Mouse (Mus musculus): ENCODE data around the gene Gfpt1.
A peak's percentile ranks its signal among the peaks of the same experiment; 100 is the strongest.
"Not testable (repeated sequence)": the region's sequence is repeated elsewhere in the genome, so short reads cannot be mapped to it uniquely, and the experiment has no call there.

Gene Gfpt1

GRCm38 (mm10) chr6:87042337-87043130 lies at the start of gene Gfpt1:
TSS of gene Gfpt1 (plus strand) at chr6:87042846.
- peak; percentile 96 for DNase-seq

GRCm38 (mm10) chr6:86994254-86994653 lies 48.4 kb upstream of the Gfpt1 start:
- DNase-seq, result no peak

- no peak for DNase-seq
These were observed 45.9 kb upstream of the Gfpt1 start for GRCm38 (mm10) chr6:86996629-86997307.

GRCm38 (mm10) chr6:86997360-86997759 lies 45.3 kb upstream of the Gfpt1 start:
- DNase-seq, result no peak

- no peak for DNase-seq
These were observed 40.7 kb upstream of the Gfpt1 start for GRCm38 (mm10) chr6:87001995-87002394.

GRCm38 (mm10) chr6:87002521-87003055 lies 40.1 kb upstream of the Gfpt1 start:
- DNase-seq, result peak; percentile 84

GRCm38 (mm10) chr6:87004099-87004498 lies 38.5 kb upstream of the Gfpt1 start:
- no peak for DNase-seq

GRCm38 (mm10) chr6:87005577-87005976 lies 37.1 kb upstream of the Gfpt1 start:
- no peak for DNase-seq

GRCm38 (mm10) chr6:87008887-87009286 lies 33.8 kb upstream of the Gfpt1 start, which contains the start of gene Nfu1:
TSS of gene Nfu1 (plus strand) at chr6:87009236.
- no peak for DNase-seq

- peak; percentile 94 for DNase-seq
These were observed 32.8 kb upstream of the Gfpt1 start for GRCm38 (mm10) chr6:87009692-87010328.

- peak; percentile 69 for DNase-seq
These were observed 25.7 kb upstream of the Gfpt1 start for GRCm38 (mm10) chr6:87016916-87017315.

GRCm38 (mm10) chr6:87018874-87019273 lies 23.8 kb upstream of the Gfpt1 start:
- DNase-seq, result no peak

GRCm38 (mm10) chr6:87021791-87022190 lies 20.9 kb upstream of the Gfpt1 start:
- no peak for DNase-seq

- DNase-seq, result no peak
These were observed 15.7 kb upstream of the Gfpt1 start for GRCm38 (mm10) chr6:87026980-87027379.

GRCm38 (mm10) chr6:87028881-87029280 lies 13.8 kb upstream of the Gfpt1 start:
- no peak for DNase-seq

- DNase-seq, result not testable (repeated sequence)
These were observed 11.3 kb upstream of the Gfpt1 start for GRCm38 (mm10) chr6:87031310-87031709.

GRCm38 (mm10) chr6:87032401-87032800 lies 10.2 kb upstream of the Gfpt1 start:
- no peak for DNase-seq

- DNase-seq, result no peak
These were observed 8.3 kb upstream of the Gfpt1 start for GRCm38 (mm10) chr6:87034395-87034794.

GRCm38 (mm10) chr6:87037826-87038620 lies 4.6 kb upstream of the Gfpt1 start:
- no peak for DNase-seq

GRCm38 (mm10) chr6:87039161-87039560 lies 3.5 kb upstream of the Gfpt1 start:
- no peak for DNase-seq

GRCm38 (mm10) chr6:87040971-87041370 lies 1.7 kb upstream of the Gfpt1 start:
- no peak for DNase-seq

- DNase-seq, result no peak
These were observed 1.2 kb upstream of the Gfpt1 start for GRCm38 (mm10) chr6:87041431-87041830.

- DNase-seq, result no peak
These were observed 676 bp upstream of the Gfpt1 start for GRCm38 (mm10) chr6:87042004-87042336.

Data from retina, postnatal 1 day (tissue).